Mouse (Mus musculus): ENCODE results near the gene Ago4.

DNA sequence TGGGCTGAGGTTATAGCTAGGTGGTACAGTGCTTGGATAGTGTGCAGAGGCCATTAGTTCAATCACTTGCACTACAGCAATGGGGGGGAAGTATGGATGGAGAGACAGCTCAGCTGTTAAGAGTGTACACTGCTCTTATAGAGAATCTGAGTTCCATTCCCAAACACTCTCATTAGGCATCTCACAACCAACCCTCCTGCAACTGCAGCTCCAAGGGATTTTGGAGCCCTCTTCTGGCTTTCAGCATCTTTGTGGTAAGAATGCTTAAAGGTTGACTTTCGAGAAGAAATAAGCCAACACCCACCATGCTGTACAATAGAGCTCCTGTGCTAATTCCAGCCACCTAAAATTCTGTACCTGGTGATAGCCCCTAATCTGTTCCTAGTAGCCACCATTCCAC lies 47.1 kb downstream of the Ago4 start:
- TF ChIP-seq HCFC1 (IDR thresholded peaks at IDR 0.05; ENCODE audit: low read depth, low read length) (no peak), CTCF (IDR thresholded peaks at IDR 0.05 in 2 of 3, conservative IDR thresholded peaks at IDR 0.05 in 1 of 3; ENCODE audit: control insufficient read depth in 1 of 3, insufficient read depth in 1 of 3, low read depth in 2 of 3, low read length in 3 of 3, poor library complexity in 1 of 3, severe bottlenecking in 1 of 3) (no peak), JUND (IDR thresholded peaks at IDR 0.05; ENCODE audit: low read depth, low read length) (no peak), RAD21 (IDR thresholded peaks at IDR 0.05; ENCODE audit: low read depth, low read length) (no peak), POLR2A (IDR thresholded peaks at IDR 0.05; ENCODE audit: control insufficient read depth in 1 of 2, insufficient read depth in 1 of 2, low read depth in 1 of 2, low read length in 2 of 2, poor library complexity in 1 of 2) (no peak), TBP (IDR thresholded peaks at IDR 0.05; ENCODE audit: low read depth, low read length) (no peak), USF2 (IDR thresholded peaks at IDR 0.05; ENCODE audit: borderline replicate concordance in 1 of 2, insufficient read depth in 1 of 2, low read depth in 1 of 2, low read length in 2 of 2) (no peak), GATA1 (IDR thresholded peaks at IDR 0.05; ENCODE audit: low read depth, low read length) (no peak), MYC (IDR thresholded peaks at IDR 0.05; ENCODE audit: low read depth, low read length) (no peak), MAZ (IDR thresholded peaks at IDR 0.05; ENCODE audit: low read depth, low read length) (no peak), ZMIZ1 (IDR thresholded peaks at IDR 0.05; ENCODE audit: low read depth, low read length) (no peak), TCF12 (IDR thresholded peaks at IDR 0.05; ENCODE audit: low read depth, low read length) (no peak), EP300 (IDR thresholded peaks at IDR 0.05; ENCODE audit: low read depth in 1 of 2, low read length in 2 of 2) (no peak)
